Mouse (Mus musculus): ENCODE measurements around the gene Numb.

- TF ChIP-seq MAFK (IDR thresholded peaks at IDR 0.05; ENCODE audit: insufficient read depth, low read depth, low read length) (no peak), HCFC1 (IDR thresholded peaks at IDR 0.05; ENCODE audit: borderline replicate concordance, insufficient read depth, low read length) (no peak), ZNF384 (IDR thresholded peaks at IDR 0.05; ENCODE audit: low read depth, low read length) (no peak), ZC3H11A (IDR thresholded peaks at IDR 0.05; ENCODE audit: borderline replicate concordance, low read depth, low read length) (no peak), CHD2 (IDR thresholded peaks at IDR 0.05; ENCODE audit: low read depth, low read length) (no peak)
These were observed 132.0 kb downstream of the Numb start for GRCm38 (mm10) chr12:83789781-83790140.
